Mouse (Mus musculus): ENCODE measurements at regions not wholly inside any gene's neighbourhood (a gene's known extent, or its start where the extent isn't known, plus 50 kb on each side); places are given as distances from the start of the nearest gene placed in this dataset.

DNA sequence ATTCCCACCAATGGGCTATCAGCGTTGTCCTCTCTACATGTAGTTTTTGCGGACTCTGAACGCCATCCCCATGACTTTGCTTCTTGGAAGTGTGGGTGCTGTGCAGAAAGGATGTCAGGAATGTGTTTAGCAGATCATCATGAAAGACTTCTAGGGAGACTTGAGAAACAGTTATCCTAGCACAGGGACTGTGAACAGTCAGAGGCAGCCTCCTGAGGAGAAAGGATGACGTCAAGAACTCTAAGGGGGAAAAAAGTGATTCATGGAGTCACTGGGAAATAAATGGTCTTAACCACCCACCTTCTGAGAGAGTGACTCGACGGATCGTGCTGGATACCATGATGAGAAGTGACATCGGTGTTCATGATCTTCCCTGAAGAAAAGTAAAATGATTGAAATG lies 96.5 kb upstream of the Cxcl12 start:
- H3K27me3 ChIP-seq (ENCODE audit: control insufficient read depth, insufficient read depth, low read length) = no peaks in the 10 kb centered on the region
- no peak for DNase-seq (ENCODE audit: low spot score)
- no peaks in the 10 kb centered on the region for H3K4me1 ChIP-seq (replicated peaks; ENCODE audit: control insufficient read depth, insufficient read depth, low read length)
- no peak overlapping the region for H3K9ac ChIP-seq (ENCODE audit: low read depth, low read length)
- no peak overlapping the region for H3K27ac ChIP-seq (ENCODE audit: low read depth, low read length)
- H3K9me3 ChIP-seq (ENCODE audit: control insufficient read depth, low read length) = no peaks in the 10 kb centered on the region
- no peak overlapping the region for H3K4me3 ChIP-seq (ENCODE audit: low read depth, low read length)
- ATAC-seq (ENCODE audit: low FRiP score) = no peak
- H3K36me3 ChIP-seq (ENCODE audit: control insufficient read depth, insufficient read depth, low read length) = no peaks in the 10 kb centered on the region
- H3K4me2 ChIP-seq (replicated peaks; ENCODE audit: low read depth, low read length) = no peak overlapping the region
- WGBS = 87% methylated on average over 8 of the region's 8 CpGs

DNA sequence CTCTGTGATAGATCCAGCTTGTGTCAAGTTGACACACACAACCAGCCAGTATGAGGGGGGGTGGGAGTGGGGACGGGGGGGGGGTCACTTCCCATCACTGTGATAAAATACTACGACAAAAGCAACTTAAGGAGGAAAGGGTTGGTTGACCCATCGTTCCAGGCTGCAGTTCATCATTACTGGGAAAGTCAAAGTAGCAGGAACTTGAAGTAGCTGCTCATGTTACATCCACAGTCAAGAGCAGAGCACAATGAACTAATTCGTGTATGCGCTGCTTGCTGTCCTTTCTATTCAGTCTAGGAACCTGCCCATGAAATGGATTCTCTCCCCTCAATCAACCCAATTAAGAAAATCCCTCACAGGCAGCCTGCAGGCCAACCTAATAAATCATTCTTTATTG lies 88.8 kb upstream of the Cxcl12 start:
- ATAC-seq (ENCODE audit: low FRiP score) = no peak
- WGBS = 46% methylated on average over 5 of the region's 5 CpGs

DNA sequence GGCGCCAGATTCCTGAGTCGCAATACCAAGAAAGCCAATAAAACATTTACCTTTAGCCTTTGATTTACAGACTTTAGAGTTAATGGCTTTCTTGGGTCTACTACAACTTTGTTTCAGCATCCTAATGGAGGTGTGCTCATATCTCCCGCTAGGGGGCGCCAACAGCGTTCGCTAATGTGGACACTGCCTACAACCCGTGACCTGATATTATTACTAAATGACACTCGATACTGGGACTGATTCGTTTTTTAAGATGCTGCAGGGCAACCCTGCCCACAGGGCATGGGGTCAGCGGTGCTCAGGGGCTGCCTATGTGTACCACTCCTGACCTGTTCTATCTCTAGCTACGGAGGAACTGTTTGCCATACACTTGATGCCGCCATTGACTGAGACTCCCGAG lies 87.4 kb upstream of the Cxcl12 start:
- Histone ChIP-seq H3K4me2 (replicated peaks; ENCODE audit: low read depth, low read length) (no peak overlapping the region), H3K4me1 (replicated peaks; ENCODE audit: control insufficient read depth, insufficient read depth, low read length) (no peaks in the 10 kb centered on the region), H3K4me3 (ENCODE audit: low read depth, low read length) (no peak overlapping the region), H3K27ac (ENCODE audit: low read depth, low read length) (no peak overlapping the region), H3K9ac (ENCODE audit: low read depth, low read length) (no peak overlapping the region), H3K27me3 (ENCODE audit: control insufficient read depth, insufficient read depth, low read length) (0 out of 2 replicates have a peak, but pooled peaks cover 2% of the 10 kb centered on the region), H3K9me3 (ENCODE audit: control insufficient read depth, low read length) (no peaks in the 10 kb centered on the region), H3K36me3 (ENCODE audit: control insufficient read depth, insufficient read depth, low read length) (no peaks in the 10 kb centered on the region)
- peak; percentile 54 for DNase-seq (ENCODE audit: low spot score)
- 50% methylated on average over 13 of the region's 13 CpGs for WGBS
- ATAC-seq (ENCODE audit: low FRiP score) = 0 out of 2 replicates have a peak, but pooled peaks have one; percentile 10

More for the DNA sequence above, 88.8 kb upstream of the Cxcl12 start:
- Histone ChIP-seq H3K9me3 (ENCODE audit: control insufficient read depth, low read length) (no peaks in the 10 kb centered on the region), H3K4me1 (replicated peaks; ENCODE audit: control insufficient read depth, insufficient read depth, low read length) (no peaks in the 10 kb centered on the region), H3K9ac (ENCODE audit: low read depth, low read length) (no peak overlapping the region), H3K4me3 (ENCODE audit: low read depth, low read length) (no peak overlapping the region), H3K4me2 (replicated peaks; ENCODE audit: low read depth, low read length) (no peak overlapping the region), H3K27ac (ENCODE audit: low read depth, low read length) (no peak overlapping the region), H3K36me3 (ENCODE audit: control insufficient read depth, insufficient read depth, low read length) (no peaks in the 10 kb centered on the region), H3K27me3 (ENCODE audit: control insufficient read depth, insufficient read depth, low read length) (0 out of 2 replicates have a peak, but pooled peaks cover 2% of the 10 kb centered on the region)
- no peak for DNase-seq (ENCODE audit: low spot score)

DNA sequence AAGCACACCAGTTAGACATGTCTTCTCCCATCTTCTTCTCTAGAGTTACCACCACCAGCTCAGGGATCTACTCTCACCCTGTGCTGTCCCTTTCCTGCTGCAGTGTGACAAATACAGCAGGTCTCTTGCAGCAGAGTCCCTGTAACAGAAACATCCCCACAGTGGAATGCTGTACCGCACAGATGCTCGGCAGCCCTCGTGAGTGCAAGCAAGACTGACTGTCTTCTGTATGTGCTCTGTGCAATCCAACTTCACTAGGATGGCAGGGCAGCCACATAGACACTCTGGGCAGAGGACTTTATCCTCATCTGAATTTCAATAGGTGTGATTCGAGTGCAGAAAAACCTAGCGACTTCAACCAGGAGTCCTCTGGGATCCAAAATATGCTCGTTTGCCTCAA lies 84.1 kb upstream of the Cxcl12 start:
- Histone ChIP-seq H3K4me2 (replicated peaks; ENCODE audit: low read depth, low read length) (no peak overlapping the region), H3K36me3 (ENCODE audit: control insufficient read depth, insufficient read depth, low read length) (no peaks in the 10 kb centered on the region), H3K4me3 (ENCODE audit: low read depth, low read length) (no peak overlapping the region), H3K4me1 (replicated peaks; ENCODE audit: control insufficient read depth, insufficient read depth, low read length) (no peaks in the 10 kb centered on the region), H3K27me3 (ENCODE audit: control insufficient read depth, insufficient read depth, low read length) (0 out of 2 replicates have a peak, but pooled peaks cover 2% of the 10 kb centered on the region), H3K9me3 (ENCODE audit: control insufficient read depth, low read length) (no peaks in the 10 kb centered on the region), H3K9ac (ENCODE audit: low read depth, low read length) (no peak overlapping the region), H3K27ac (ENCODE audit: low read depth, low read length) (no peak overlapping the region)
- DNase-seq (ENCODE audit: low spot score) = no peak
- 66% methylated on average over 6 of the region's 6 CpGs for WGBS
- no peak for ATAC-seq (ENCODE audit: low FRiP score)

DNA sequence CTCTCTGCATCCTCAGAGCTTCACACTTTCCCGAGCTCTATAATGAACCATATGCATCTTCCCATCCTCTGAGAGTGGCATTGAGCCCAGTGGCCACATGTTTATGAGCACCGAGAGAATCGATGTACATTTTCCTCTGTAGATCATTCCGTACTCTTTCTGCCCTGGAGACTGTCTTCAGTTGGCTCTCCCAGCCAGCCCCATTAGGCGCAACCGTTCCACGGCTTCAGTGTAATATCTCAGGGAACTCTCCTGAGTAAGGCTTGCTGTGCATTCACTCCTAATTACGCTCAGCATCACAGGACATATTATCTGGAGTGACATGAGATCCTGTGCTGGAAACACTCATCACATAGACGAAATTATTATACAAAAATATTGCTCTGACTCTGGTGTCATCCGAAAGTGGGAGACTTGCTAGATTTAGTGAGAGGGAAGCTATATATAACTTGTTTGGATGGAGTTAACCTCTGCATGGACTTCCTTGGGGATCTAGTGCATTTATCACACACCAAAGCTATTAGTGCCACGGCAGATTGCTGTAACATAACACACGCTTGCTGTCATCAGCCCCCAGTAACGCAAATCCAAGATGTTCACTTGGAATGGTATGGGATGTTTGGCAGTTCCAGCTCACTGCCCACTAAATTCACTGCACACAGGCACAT lies 83.4 kb upstream of the Cxcl12 start:
- no peaks in the 10 kb centered on the region for H3K36me3 ChIP-seq (ENCODE audit: control insufficient read depth, insufficient read depth, low read length)
- H3K27me3 ChIP-seq (ENCODE audit: control insufficient read depth, insufficient read depth, low read length) = 0 out of 2 replicates have a peak, but pooled peaks cover 2% of the 10 kb centered on the region
- H3K9ac ChIP-seq (ENCODE audit: low read depth, low read length) = no peak overlapping the region
- no peak overlapping the region for H3K27ac ChIP-seq (ENCODE audit: low read depth, low read length)
- H3K9me3 ChIP-seq (ENCODE audit: control insufficient read depth, low read length) = no peaks in the 10 kb centered on the region
- no peak overlapping the region for H3K4me2 ChIP-seq (replicated peaks; ENCODE audit: low read depth, low read length)
- no peak for ATAC-seq (ENCODE audit: low FRiP score)
- WGBS = 79% methylated on average over 13 of the region's 13 CpGs
- DNase-seq (ENCODE audit: low spot score) = no peak
- H3K4me1 ChIP-seq (replicated peaks; ENCODE audit: control insufficient read depth, insufficient read depth, low read length) = no peaks in the 10 kb centered on the region
- H3K4me3 ChIP-seq (ENCODE audit: low read depth, low read length) = no peak overlapping the region

DNA sequence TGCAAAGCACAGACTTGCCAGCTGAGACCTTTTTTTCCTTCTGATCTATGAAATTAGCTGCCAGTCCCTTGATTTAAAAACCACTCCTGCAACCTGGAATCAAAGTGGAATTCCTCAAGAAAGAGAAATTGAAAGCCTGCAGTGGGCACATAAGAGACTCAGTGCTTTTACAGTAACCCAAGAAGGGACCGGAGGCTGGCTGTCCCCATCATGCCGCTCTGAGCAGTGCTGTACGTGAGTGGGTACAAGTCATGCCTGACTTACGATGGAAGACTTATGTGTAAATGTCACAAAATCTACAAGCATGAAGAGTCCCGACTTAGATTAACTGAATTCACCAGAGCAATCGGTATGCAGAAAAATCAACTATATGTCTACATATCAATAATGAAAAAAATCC lies 73.6 kb upstream of the Cxcl12 start:
- no peak overlapping the region for H3K9ac ChIP-seq (ENCODE audit: low read depth, low read length)
- 93% methylated on average over 6 of the region's 6 CpGs for WGBS
- DNase-seq (ENCODE audit: low spot score) = no peak

DNA sequence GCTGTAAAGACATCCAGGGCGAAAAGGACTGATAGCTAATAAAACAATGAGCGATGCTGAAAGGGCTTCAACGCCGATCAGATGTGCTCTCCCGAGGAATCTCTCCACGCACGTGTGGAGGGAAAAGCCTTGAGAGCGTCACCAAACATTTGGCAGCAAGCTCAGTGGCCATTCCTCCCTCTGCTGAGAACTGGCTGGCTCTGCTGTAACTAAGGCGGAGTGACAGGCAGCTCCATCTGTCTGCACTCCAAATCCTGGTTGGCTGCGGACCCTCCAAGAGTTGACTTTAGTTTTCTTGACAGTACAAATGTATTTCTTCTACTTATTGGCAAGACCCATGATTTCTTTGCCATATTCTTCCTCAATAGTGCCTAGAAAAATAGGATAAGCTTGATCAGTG lies 68.5 kb upstream of the Cxcl12 start:
- H3K9me3 ChIP-seq (ENCODE audit: control insufficient read depth, low read length) = no peaks in the 10 kb centered on the region
- H3K4me3 ChIP-seq (ENCODE audit: low read depth, low read length) = no peak overlapping the region
- H3K4me2 ChIP-seq (replicated peaks; ENCODE audit: low read depth, low read length) = no peak overlapping the region
- H3K27me3 ChIP-seq (ENCODE audit: control insufficient read depth, insufficient read depth, low read length) = no peaks in the 10 kb centered on the region
- DNase-seq (ENCODE audit: low spot score) = no peak
- no peaks in the 10 kb centered on the region for H3K4me1 ChIP-seq (replicated peaks; ENCODE audit: control insufficient read depth, insufficient read depth, low read length)
- H3K36me3 ChIP-seq (ENCODE audit: control insufficient read depth, insufficient read depth, low read length) = no peaks in the 10 kb centered on the region
- WGBS = 78% methylated on average over 10 of the region's 10 CpGs
- ATAC-seq (ENCODE audit: low FRiP score) = no peak
- H3K9ac ChIP-seq (ENCODE audit: low read depth, low read length) = no peak overlapping the region
- H3K27ac ChIP-seq (ENCODE audit: low read depth, low read length) = no peak overlapping the region

More for the DNA sequence above, 73.6 kb upstream of the Cxcl12 start:
- no peak for ATAC-seq (ENCODE audit: low FRiP score)
- Histone ChIP-seq H3K4me3 (ENCODE audit: low read depth, low read length) (no peak overlapping the region), H3K36me3 (ENCODE audit: control insufficient read depth, insufficient read depth, low read length) (no peaks in the 10 kb centered on the region), H3K4me1 (replicated peaks; ENCODE audit: control insufficient read depth, insufficient read depth, low read length) (no peaks in the 10 kb centered on the region), H3K4me2 (replicated peaks; ENCODE audit: low read depth, low read length) (no peak overlapping the region), H3K27ac (ENCODE audit: low read depth, low read length) (no peak overlapping the region), H3K27me3 (ENCODE audit: control insufficient read depth, insufficient read depth, low read length) (no peaks in the 10 kb centered on the region), H3K9me3 (ENCODE audit: control insufficient read depth, low read length) (no peaks in the 10 kb centered on the region)

DNA sequence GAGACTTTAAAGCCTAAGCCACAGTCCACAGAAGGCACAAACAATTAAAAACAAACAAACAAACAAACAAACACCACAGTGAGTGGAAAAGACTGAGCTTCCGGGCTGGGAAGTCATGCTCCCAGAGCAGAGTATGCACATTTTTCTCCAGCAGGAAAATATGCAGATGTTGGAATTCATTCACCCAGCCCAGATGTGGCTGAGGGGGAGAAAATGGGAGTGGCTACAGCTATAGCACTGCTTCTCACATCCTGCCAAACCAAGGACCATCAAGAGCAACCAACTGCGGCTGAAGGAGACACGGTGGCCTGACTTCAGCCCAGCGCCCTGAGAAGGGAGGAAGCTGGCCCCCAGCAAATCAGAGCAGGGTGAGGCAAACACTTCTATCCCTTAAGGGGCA lies 65.6 kb upstream of the Cxcl12 start:
- Histone ChIP-seq H3K4me1 (replicated peaks; ENCODE audit: control insufficient read depth, insufficient read depth, low read length) (no peaks in the 10 kb centered on the region), H3K4me3 (ENCODE audit: low read depth, low read length) (no peak overlapping the region), H3K4me2 (replicated peaks; ENCODE audit: low read depth, low read length) (no peak overlapping the region), H3K36me3 (ENCODE audit: control insufficient read depth, insufficient read depth, low read length) (no peaks in the 10 kb centered on the region), H3K27ac (ENCODE audit: low read depth, low read length) (no peak overlapping the region), H3K27me3 (ENCODE audit: control insufficient read depth, insufficient read depth, low read length) (no peaks in the 10 kb centered on the region), H3K9ac (ENCODE audit: low read depth, low read length) (no peak overlapping the region), H3K9me3 (ENCODE audit: control insufficient read depth, low read length) (no peaks in the 10 kb centered on the region)
- ATAC-seq (ENCODE audit: low FRiP score) (no peak), DNase-seq (ENCODE audit: low spot score) (no peak)
- 79% methylated on average over 4 of the region's 4 CpGs for WGBS

DNA sequence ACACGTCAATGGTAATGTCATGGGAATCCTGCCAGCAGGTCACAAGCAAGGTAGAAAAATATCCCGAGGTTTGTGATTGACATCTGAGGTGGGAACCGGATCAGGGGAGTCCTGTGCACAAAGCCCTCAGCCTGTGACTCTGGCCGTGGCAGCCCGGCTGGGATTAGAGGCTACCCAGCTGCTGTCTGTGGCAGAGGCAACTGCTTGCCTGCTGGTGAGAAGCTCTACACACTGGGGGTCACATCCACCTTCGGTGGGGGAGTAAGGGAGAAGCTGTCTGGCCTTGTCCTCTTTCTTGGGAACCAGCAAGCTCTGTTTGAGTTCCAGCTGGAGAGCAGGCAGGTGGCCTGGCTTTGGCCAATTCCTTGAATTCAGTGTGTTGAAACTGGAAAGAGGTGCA lies 64.3 kb upstream of the Cxcl12 start:
- ATAC-seq (ENCODE audit: low FRiP score) (no peak), DNase-seq (ENCODE audit: low spot score) (no peak)
- H3K4me1 ChIP-seq (replicated peaks; ENCODE audit: control insufficient read depth, insufficient read depth, low read length) = no peaks in the 10 kb centered on the region
- no peak overlapping the region for H3K4me3 ChIP-seq (ENCODE audit: low read depth, low read length)
- H3K9ac ChIP-seq (ENCODE audit: low read depth, low read length) = no peak overlapping the region
- no peak overlapping the region for H3K4me2 ChIP-seq (replicated peaks; ENCODE audit: low read depth, low read length)
- 69% methylated on average over 6 of the region's 6 CpGs for WGBS
- no peaks in the 10 kb centered on the region for H3K9me3 ChIP-seq (ENCODE audit: control insufficient read depth, low read length)
- no peak overlapping the region for H3K27ac ChIP-seq (ENCODE audit: low read depth, low read length)
- H3K36me3 ChIP-seq (ENCODE audit: control insufficient read depth, insufficient read depth, low read length) = no peaks in the 10 kb centered on the region
- H3K27me3 ChIP-seq (ENCODE audit: control insufficient read depth, insufficient read depth, low read length) = no peaks in the 10 kb centered on the region

Data from hindbrain, embryonic 11.5 days (tissue).